Mouse (Mus musculus): Measurements from ENCODE around the gene Zfp800. TPM values are rescaled to one million over a fixed set of nuclear protein-coding genes. Genes with fewer than 3 reads are reported as not detected.

The Zfp800 gene
- polyA plus RNA-seq, 1 experiment from 2014 or later, result 21.7 TPM

DNA sequence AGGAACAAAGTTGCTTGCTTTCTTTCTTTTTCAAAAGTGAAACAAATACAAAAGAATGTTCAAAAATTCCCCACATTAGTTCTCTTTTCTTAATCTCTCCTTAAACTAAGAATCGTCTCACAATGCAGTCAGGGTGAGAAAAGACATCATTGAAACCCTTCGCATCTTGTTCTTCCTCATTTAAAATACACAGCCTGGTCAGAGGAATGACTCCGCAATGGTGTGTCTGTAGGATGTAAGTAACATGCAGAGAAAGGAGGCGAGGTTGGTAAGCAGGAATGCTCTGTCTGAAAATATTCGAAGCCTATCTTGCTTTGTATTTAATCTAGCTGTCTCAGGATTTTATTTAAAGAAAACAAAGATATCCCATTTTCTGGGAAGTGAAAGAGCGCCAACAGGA is 105.0 kb downstream of the Zfp800 start:
- Histone ChIP-seq H3K4me1 (no peaks in the 10 kb centered on the region), H3K9me3 (replicated peaks) (no peaks in the 10 kb centered on the region), H3K9ac (no peak overlapping the region), H3K27ac (no peak overlapping the region), H3K36me3 (no peaks in the 10 kb centered on the region), H3K4me2 (replicated peaks) (no peak overlapping the region), H3K4me3 (no peak overlapping the region), H3K27me3 (no peaks in the 10 kb centered on the region)
- WGBS, result 84% methylated on average over 6 of the region's 6 CpGs
- ATAC-seq (ENCODE audit: low FRiP score), result no peak

DNA sequence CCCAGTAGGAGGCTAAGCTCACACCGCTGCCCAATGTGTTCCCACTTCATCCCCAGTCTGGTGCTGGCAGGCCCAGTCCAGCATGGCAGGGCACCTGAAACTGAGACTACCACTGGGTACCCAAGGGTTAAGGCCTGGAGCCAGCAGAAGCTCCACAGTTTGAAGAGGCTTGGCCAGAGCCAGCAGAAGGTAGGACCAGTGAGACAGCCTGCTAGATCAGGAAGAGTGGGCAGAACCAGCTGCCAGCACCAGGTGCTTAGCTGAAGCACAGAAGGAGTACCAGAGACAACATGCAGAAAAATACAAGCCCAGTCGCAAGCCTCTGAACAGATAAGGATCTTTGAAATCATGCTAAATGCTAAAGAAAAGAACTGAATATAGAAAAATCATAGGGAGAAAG is 117.9 kb downstream of the Zfp800 start:
- no peak for ATAC-seq (ENCODE audit: low FRiP score)
- 61% methylated on average over 2 of the region's 2 CpGs for WGBS
- H3K9me3 ChIP-seq (replicated peaks), result 0 out of 2 replicates have a peak, but pooled peaks cover 7% of the 10 kb centered on the region
- no peak overlapping the region for H3K9ac ChIP-seq
- H3K4me1 ChIP-seq, result no peaks in the 10 kb centered on the region
- H3K36me3 ChIP-seq, result no peaks in the 10 kb centered on the region
- H3K4me3 ChIP-seq, result no peak overlapping the region
- H3K27ac ChIP-seq, result no peak overlapping the region
- no peaks in the 10 kb centered on the region for H3K27me3 ChIP-seq
- H3K4me2 ChIP-seq (replicated peaks), result no peak overlapping the region

DNA sequence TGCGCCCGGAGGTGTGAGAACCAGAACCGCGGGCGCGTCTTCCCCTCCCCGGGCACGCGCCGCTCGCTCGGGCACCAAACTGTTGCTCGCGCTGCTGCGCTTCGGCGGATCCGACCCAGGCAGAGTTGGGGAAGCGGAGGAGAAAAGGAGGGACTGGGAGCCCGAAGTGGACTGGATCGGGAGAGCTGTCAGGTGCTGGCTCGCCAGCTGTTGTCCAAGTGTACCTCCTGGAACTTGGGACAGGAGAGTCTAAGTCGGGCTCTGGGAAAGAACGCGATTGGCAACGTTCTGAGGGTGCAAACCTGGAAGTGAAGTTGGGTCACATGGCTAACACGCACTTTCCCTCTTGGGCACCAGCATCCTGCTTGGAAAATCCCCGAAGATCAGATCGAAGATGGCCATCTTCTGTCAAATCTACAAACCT is 135.6 kb downstream of the Zfp800 start:
- 1% methylated on average over 13 of the region's 29 CpGs for WGBS
- ATAC-seq (ENCODE audit: low FRiP score), result peak; percentile 74

DNA sequence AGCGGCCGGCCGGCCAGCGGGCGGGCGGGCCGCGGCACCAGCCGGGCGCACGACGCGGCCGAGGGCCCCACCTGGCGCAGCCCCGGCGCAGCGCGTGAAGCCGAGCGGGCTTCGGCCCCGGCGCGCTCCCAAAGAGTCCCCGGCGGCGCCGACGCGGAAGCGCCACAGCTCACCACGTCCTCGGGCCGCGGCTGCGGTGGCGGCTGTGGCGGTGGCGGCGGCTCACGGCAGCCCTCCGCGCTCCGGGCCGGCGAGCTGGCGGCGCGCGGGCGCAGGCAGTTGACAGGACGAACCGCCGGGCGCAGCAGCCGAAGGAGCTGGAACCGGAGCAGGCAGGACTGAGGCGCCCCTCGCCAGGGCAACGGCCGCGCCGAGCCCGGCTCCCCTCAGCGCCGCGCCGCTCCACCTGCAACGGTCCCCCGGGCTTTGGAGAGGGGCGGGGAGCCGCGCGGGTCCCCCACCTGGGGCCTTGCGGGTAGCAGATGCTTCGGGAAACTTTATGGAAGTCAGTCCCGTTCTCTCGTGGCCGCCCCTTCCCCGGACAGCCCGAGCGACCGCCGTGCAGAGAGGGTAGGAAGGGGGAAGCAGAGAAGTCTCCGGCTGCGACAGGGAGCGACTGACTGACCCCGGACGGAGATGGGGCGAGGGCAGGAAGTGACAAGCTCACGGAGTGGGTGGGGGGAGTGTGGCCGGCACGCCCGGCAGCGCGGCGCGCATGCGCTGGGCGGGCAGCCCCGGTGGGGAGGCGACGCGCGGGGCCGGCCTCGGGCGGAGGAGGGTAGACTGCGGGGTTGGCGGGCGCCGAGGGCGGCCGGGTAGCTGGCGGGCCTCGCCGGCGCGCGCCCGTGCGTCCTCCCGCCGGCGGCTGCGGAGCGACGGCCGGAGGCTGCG is 136.3 kb downstream of the Zfp800 start:
- Histone ChIP-seq H3K27ac (peak overlapping the region; percentile 88), H3K27me3 (peaks cover 5% of the 10 kb centered on the region; the same call in 1 of the 2 replicates), H3K9ac (peak overlapping the region; percentile 85), H3K9me3 (replicated peaks) (no peaks in the 10 kb centered on the region), H3K4me2 (replicated peaks) (peak overlapping the region; percentile 91), H3K36me3 (peaks cover 4% of the 10 kb centered on the region; the same call in 1 of the 2 replicates), H3K4me3 (peak overlapping the region; percentile 83), H3K4me1 (peaks cover 8% of the 10 kb centered on the region)
- ATAC-seq (ENCODE audit: low FRiP score), result peak; percentile 98
- under 1% methylated on average over 97 of the region's 131 CpGs for WGBS

More for the DNA sequence above, 135.6 kb downstream of the Zfp800 start:
- Histone ChIP-seq H3K36me3 (peaks cover 4% of the 10 kb centered on the region; the same call in 1 of the 2 replicates), H3K4me3 (peak overlapping the region; percentile 83), H3K27me3 (peaks cover 5% of the 10 kb centered on the region; the same call in 1 of the 2 replicates), H3K9me3 (replicated peaks) (no peaks in the 10 kb centered on the region), H3K4me1 (peaks cover 8% of the 10 kb centered on the region), H3K4me2 (replicated peaks) (peak overlapping the region; percentile 91), H3K27ac (peak overlapping the region; percentile 88), H3K9ac (peak overlapping the region; percentile 85)

DNA sequence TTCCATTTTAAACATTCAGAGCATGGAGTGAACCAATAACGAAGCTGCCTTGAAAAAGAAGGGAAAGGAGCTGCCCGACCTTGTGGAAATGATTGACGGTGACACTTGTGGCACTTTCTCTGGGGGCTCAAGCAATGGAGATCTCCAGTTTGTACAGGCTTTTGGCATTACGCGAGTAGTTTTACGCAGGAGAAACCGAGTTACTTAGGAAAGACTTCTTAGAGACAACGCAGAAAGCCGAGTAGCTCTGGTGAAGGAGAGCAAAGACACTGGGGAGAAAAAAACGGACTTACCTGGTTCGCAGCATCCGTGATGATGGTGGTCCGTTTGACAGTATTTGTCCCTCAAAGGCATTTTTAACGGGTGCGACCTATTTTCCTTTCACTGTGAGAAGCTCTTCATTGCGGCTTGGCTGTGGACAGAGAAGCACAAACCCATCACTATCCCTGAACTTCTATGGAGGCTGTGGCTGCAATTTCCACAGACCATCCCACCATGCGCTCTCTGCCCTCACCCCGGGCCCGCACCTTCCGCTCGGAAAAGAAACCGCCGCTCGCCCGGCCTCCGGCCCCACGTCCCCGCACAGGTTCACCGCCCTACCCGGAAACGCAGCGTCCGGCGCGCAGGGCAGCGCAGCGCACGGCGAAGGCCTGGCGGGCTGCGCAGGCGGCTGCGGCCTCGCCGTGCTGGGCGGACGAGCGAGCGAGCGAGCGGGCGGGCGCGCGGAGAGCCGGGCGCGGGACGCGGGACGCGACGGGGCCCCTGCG is 137.2 kb downstream of the Zfp800 start:
- Histone ChIP-seq H3K36me3 (peaks cover 8% of the 10 kb centered on the region; the same call in 1 of the 2 replicates), H3K4me3 (peak overlapping the region; percentile 83), H3K4me2 (replicated peaks) (peak overlapping the region; percentile 91), H3K4me1 (peaks cover 8% of the 10 kb centered on the region), H3K9ac (peak overlapping the region; percentile 85), H3K27me3 (peaks cover 5% of the 10 kb centered on the region; the same call in 1 of the 2 replicates), H3K27ac (peak overlapping the region; percentile 88), H3K9me3 (replicated peaks) (no peaks in the 10 kb centered on the region)
- WGBS, result 2% methylated on average over 49 of the region's 64 CpGs
- peak; percentile 54 for ATAC-seq (ENCODE audit: low FRiP score)

DNA sequence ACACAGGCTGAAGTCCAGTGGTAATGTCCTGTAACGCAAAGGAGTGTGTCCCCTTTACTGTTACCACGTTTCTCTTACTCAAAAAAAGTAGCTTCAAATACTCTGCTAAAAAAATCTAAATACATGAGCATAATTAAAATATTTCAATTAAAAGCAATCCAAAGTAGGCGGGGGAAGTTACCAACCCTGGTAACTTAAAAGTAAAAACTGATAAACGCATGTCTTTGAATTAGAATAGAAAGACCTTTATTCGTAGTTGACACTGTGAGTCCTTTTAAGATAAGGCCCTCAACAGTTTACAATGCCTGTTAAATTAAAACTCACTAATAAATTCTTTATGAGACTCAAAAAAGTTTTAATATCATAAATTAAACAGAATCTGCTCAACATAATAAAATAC is 138.1 kb downstream of the Zfp800 start:
- Histone ChIP-seq H3K4me1 (peaks cover 8% of the 10 kb centered on the region), H3K4me2 (replicated peaks) (no peak overlapping the region), H3K4me3 (no peak overlapping the region), H3K9ac (no peak overlapping the region), H3K27ac (no peak overlapping the region), H3K36me3 (peaks cover 13% of the 10 kb centered on the region), H3K27me3 (peaks cover 5% of the 10 kb centered on the region; the same call in 1 of the 2 replicates), H3K9me3 (replicated peaks) (no peaks in the 10 kb centered on the region)
- 90% methylated on average over 5 of the region's 5 CpGs for WGBS
- ATAC-seq (ENCODE audit: low FRiP score), result no peak

DNA sequence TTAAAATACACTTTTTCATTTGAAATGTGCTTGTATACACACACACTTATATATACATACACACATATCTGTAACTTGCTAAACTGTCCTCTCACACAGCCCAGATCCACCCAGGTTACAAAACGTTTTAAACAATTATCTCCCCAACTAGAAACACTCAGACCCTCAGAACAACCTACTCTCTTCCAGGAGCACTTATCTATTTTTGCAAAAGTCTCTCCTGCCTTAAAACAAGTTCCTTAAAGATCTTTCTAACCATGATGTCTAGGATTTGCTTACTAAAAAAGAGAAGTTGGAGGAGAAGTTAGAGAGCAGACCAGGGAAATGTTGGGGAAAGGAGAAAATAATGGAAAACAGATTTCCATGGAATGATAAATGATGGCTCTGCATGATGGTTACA is 139.4 kb downstream of the Zfp800 start:
- ATAC-seq (ENCODE audit: low FRiP score), result no peak
- WGBS, result 65% methylated on average over 1 of the region's 1 CpGs

DNA sequence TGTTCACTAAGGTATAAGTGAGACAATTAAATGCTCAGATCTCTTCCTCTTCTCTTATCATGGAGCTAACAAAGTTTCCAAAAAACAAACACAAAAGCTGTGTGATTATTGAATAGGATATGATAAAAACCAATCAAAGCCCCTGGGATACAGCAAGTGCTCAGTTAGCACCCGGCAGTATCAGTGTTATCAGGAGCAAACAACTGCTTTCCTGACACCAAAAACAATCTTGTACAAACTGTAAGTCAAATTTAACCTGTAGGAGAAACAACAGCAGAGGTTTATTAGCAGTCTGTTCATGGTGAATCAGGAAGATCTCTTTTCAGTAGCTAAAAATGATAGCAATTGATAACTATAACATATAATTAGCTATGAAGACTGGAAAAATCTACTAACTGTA is 140.0 kb downstream of the Zfp800 start:
- WGBS, result 91% methylated on average over 1 of the region's 1 CpGs
- Histone ChIP-seq H3K36me3 (peaks cover 20% of the 10 kb centered on the region), H3K27me3 (peaks cover 4% of the 10 kb centered on the region; the same call in 1 of the 2 replicates), H3K9me3 (replicated peaks) (no peaks in the 10 kb centered on the region), H3K4me1 (peaks cover 8% of the 10 kb centered on the region), H3K27ac (no peak overlapping the region), H3K9ac (no peak overlapping the region), H3K4me3 (no peak overlapping the region), H3K4me2 (replicated peaks) (no peak overlapping the region)
- no peak for ATAC-seq (ENCODE audit: low FRiP score)

More for the DNA sequence above, 139.4 kb downstream of the Zfp800 start:
- Histone ChIP-seq H3K4me3 (no peak overlapping the region), H3K27ac (no peak overlapping the region), H3K27me3 (peaks cover 5% of the 10 kb centered on the region; the same call in 1 of the 2 replicates), H3K4me2 (replicated peaks) (no peak overlapping the region), H3K9ac (no peak overlapping the region), H3K9me3 (replicated peaks) (no peaks in the 10 kb centered on the region), H3K36me3 (peaks cover 16% of the 10 kb centered on the region), H3K4me1 (peaks cover 8% of the 10 kb centered on the region)

DNA sequence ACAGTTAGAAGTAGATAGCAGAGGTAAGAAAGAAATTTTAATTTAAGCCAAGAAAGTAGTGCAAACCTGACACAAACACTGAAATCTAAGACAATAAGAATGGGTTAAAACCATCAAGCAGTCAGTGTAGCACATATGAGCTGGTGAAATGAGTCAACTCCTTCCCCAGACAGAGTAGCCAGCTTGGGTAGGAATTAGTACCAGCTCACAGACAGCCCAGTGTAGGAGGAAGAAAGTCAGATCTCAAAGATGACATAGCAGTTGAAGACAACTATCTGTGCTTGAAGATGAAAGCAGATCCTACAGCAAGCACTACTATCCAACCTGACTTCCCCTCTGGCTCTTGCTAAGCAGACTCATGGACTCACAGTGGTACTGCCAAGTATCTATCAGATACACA is 145.0 kb downstream of the Zfp800 start:
- H3K27me3 ChIP-seq, result no peaks in the 10 kb centered on the region
- H3K9ac ChIP-seq, result no peak overlapping the region
- H3K36me3 ChIP-seq, result peaks cover 21% of the 10 kb centered on the region
- no peak overlapping the region for H3K27ac ChIP-seq
- H3K4me3 ChIP-seq, result no peak overlapping the region
- H3K4me2 ChIP-seq (replicated peaks), result no peak overlapping the region
- ATAC-seq (ENCODE audit: low FRiP score), result no peak
- no peaks in the 10 kb centered on the region for H3K4me1 ChIP-seq
- no peaks in the 10 kb centered on the region for H3K9me3 ChIP-seq (replicated peaks)

DNA sequence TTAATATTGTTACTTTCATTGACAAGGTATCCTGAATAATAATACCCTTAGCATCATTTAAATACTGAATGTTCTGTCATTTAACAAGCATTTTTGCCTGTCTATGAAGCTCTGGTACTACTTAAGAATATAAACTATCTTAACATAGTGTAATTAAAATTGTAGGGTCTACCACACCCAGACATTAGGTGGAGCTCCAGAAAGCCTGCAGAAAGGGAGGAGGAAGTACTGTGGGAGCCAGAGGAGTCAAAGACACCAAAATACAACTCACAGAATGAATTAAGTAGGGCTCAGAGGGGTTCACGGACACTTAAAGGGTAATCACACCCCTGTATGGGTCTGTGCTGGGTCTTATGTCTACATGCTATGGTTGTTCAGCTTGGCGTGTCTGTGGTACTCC is 149.6 kb downstream of the Zfp800 start:
- peaks cover 15% of the 10 kb centered on the region for H3K36me3 ChIP-seq
- no peaks in the 10 kb centered on the region for H3K4me1 ChIP-seq
- H3K9me3 ChIP-seq (replicated peaks), result no peaks in the 10 kb centered on the region
- whole genome bisulfite sequencing, result 79% methylated on average over 2 of the region's 2 CpGs
- no peak overlapping the region for H3K27ac ChIP-seq
- H3K4me2 ChIP-seq (replicated peaks), result no peak overlapping the region
- ATAC-seq (ENCODE audit: low FRiP score), result no peak
- H3K9ac ChIP-seq, result no peak overlapping the region
- H3K4me3 ChIP-seq, result no peak overlapping the region
- H3K27me3 ChIP-seq, result no peaks in the 10 kb centered on the region

DNA sequence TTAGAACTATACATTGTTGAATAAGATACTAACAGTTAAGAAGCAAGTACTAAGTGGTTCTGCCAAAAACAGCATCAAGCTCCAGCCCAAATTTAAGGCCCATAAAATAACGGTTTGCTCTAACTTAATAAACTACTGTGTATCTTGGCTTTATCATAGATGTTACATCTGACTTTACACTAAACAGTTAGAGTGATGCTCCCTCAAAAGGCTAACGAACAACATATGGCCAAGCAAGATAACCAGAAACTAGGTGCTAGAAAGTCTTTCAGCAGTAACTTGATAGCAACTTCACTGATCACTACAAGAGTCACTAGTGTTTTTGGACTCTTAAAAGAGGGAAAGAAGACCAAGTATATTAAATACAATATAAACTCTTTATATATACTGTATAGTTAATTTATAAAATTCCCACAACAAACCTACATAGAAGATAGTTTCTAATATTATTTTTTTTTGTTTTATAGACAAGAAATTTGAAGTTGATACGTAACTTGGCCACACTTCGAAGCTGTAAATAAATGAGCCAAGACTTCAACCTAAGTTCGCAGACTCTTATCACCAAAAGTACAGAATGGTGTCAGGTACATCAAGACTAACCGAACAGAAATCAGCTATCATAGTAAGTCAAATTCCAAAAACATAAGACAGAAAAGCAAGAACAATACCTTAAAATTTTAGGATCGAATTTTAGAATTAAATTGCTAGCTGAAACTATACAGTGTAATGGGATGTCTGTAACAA is 165.0 kb downstream of the Zfp800 start:
- no peak for ATAC-seq (ENCODE audit: low FRiP score)
- peaks cover 11% of the 10 kb centered on the region; the same call in 1 of the 2 replicates for H3K36me3 ChIP-seq
- H3K27me3 ChIP-seq, result no peaks in the 10 kb centered on the region
- no peak overlapping the region for H3K27ac ChIP-seq
- no peak overlapping the region for H3K9ac ChIP-seq
- no peak overlapping the region for H3K4me2 ChIP-seq (replicated peaks)
- no peaks in the 10 kb centered on the region for H3K4me1 ChIP-seq
- WGBS, result 93% methylated on average over 7 of the region's 7 CpGs
- H3K4me3 ChIP-seq, result no peak overlapping the region
- no peaks in the 10 kb centered on the region for H3K9me3 ChIP-seq (replicated peaks)

DNA sequence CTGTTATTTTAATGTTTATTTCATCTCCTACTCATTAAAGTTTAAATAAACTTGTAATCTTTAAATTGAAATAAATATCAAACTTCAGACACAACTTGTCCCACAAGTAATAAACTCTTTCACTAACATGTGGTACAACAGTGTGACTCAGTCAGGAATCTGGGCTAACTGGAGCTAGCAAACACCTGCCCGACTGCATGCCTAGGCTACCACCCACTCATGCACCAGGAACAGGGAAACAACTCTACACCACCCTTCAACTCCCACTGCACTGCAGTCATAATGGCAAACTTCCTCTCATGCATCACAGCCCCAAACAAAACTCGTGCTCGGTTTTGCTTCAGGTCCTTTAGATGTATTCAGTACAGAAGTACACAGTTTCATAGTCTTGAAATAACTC is 169.7 kb downstream of the Zfp800 start:
- 87% methylated on average over 3 of the region's 3 CpGs for WGBS
- Histone ChIP-seq H3K9ac (no peak overlapping the region), H3K9me3 (replicated peaks) (no peaks in the 10 kb centered on the region), H3K36me3 (peaks cover 11% of the 10 kb centered on the region; the same call in 1 of the 2 replicates), H3K27me3 (no peaks in the 10 kb centered on the region), H3K4me2 (replicated peaks) (no peak overlapping the region), H3K4me1 (no peaks in the 10 kb centered on the region), H3K4me3 (no peak overlapping the region), H3K27ac (no peak overlapping the region)
- ATAC-seq (ENCODE audit: low FRiP score), result no peak

Measured in hindbrain, embryonic 12.5 days (tissue).